Mouse (Mus musculus): Measurements from ENCODE around the gene B3gnt8.

- TF ChIP-seq CTCF (IDR thresholded peaks at IDR 0.05; ENCODE audit: low read depth) (no peak), EP300 (IDR thresholded peaks at IDR 0.05; ENCODE audit: low read depth) (no peak)
Observed at GRCm38 (mm10) chr7:25676085-25676781, 49.8 kb downstream of the B3gnt8 start.

Measured in heart, postnatal 0 days (tissue).